Mouse (Mus musculus) right cerebral cortex, postnatal 4 days (tissue): ENCODE results near the gene Troap.

Experiments used
- DNase-seq: peaks from one replicate; pipeline ENCODE4 v3.0.0-alpha.2; 2022

The Troap gene

GRCm38 (mm10) chr15:99087253-99088075 lies 13.1 kb downstream of the Troap start, which contains the start of gene C1ql4:
TSS of gene C1ql4 (minus strand) at chr15:99087817.
- DNase-seq: no peak

GRCm38 (mm10) chr15:99088292-99088691 lies 13.9 kb downstream of the Troap start:
- peak; percentile 84 for DNase-seq

- DNase-seq: no peak
Measured at GRCm38 (mm10) chr15:99089069-99089468, 14.7 kb downstream of the Troap start.

- DNase-seq: no peak
Measured at GRCm38 (mm10) chr15:99092870-99093269, 18.5 kb downstream of the Troap start, which contains the start of gene Dnajc22. TSS of gene Dnajc22 (plus strand) at chr15:99093170.

GRCm38 (mm10) chr15:99093291-99094258 lies 19.2 kb downstream of the Troap start:
- no peak for DNase-seq

- DNase-seq: peak; percentile 45
Measured at GRCm38 (mm10) chr15:99094631-99095270, 20.4 kb downstream of the Troap start.

GRCm38 (mm10) chr15:99095356-99095755 lies 21.0 kb downstream of the Troap start:
- DNase-seq: no peak

GRCm38 (mm10) chr15:99096061-99096793 lies 21.9 kb downstream of the Troap start:
- DNase-seq: no peak

GRCm38 (mm10) chr15:99096831-99097500 lies 22.6 kb downstream of the Troap start:
- no peak for DNase-seq

GRCm38 (mm10) chr15:99097840-99098492 lies 23.6 kb downstream of the Troap start:
- DNase-seq: no peak

- DNase-seq: no peak
Measured at GRCm38 (mm10) chr15:99098493-99098861, 24.1 kb downstream of the Troap start.

- DNase-seq: peak; percentile 71
Measured at GRCm38 (mm10) chr15:99099139-99099556, 24.8 kb downstream of the Troap start.

GRCm38 (mm10) chr15:99099984-99100383 lies 25.6 kb downstream of the Troap start:
- no peak for DNase-seq

- DNase-seq: no peak
Measured at GRCm38 (mm10) chr15:99105238-99105637, 30.9 kb downstream of the Troap start.

GRCm38 (mm10) chr15:99107866-99108265 lies 33.5 kb downstream of the Troap start:
- no peak for DNase-seq

- DNase-seq: no peak
Measured at GRCm38 (mm10) chr15:99111139-99111538, 36.8 kb downstream of the Troap start.

- DNase-seq: no peak
Measured at GRCm38 (mm10) chr15:99111809-99112208, 37.4 kb downstream of the Troap start.

GRCm38 (mm10) chr15:99112843-99113395 lies 38.5 kb downstream of the Troap start:
- DNase-seq: no peak

- DNase-seq: no peak
Measured at GRCm38 (mm10) chr15:99113396-99113975, 39.1 kb downstream of the Troap start.

- DNase-seq: no peak
Measured at GRCm38 (mm10) chr15:99114312-99115064, 40.1 kb downstream of the Troap start.
